Mouse (Mus musculus) heart, postnatal 0 days (tissue): ENCODE data around the gene Prpsap1.

Experiments used
- CTCF ChIP-seq: IDR thresholded peaks from 2 replicates; pipeline ENCODE4 v1.5.1; 2016; ENCODE audit warnings: antibody characterized with exemption, control low read depth, low read depth
- EP300 ChIP-seq: IDR thresholded peaks from 2 replicates; pipeline ENCODE4 v1.6.1; 2016; ENCODE audit warnings: antibody characterized with exemption, low read depth

DNA sequence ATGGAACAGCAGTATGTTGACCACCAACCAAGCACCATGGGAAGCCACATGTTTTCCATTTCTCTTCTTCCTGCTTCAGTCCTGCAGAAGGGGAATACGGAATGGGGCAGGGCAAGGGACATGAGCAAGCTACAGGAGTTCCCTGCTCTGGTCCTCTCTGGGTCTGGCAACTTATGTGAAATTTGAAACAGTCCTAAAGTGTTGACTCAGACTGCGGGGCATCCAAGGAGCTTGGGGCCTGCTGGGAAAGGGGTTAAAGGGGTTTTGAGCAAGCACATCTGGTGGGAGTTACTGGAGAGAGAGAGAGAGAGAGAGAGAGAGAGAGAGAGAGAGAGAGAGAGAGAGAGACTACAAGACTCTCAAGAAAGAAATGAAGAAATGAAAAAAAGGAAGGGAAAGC lies 14.7 kb upstream of the Prpsap1 start:
- TF ChIP-seq CTCF: no peak
- no peak for TF ChIP-seq EP300
